Mouse (Mus musculus): Measurements from ENCODE around the gene Zfp414. TPM values are rescaled to one million over a fixed set of nuclear protein-coding genes. Genes with fewer than 3 reads are reported as not detected.
"Not testable (repeated sequence)": the region's sequence is repeated elsewhere in the genome, so short reads cannot be mapped to it uniquely, and the experiment has no call there.

The Zfp414 gene
- total RNA-seq (2017), result 17.3 and 18.4 TPM in 2 replicates

GRCm38 (mm10) chr17:33628621-33629486 lies at the start of gene Zfp414:
Zfp414 (plus strand) TSS chr17:33629090.
- peak; percentile 95 for ATAC-seq (replicated peaks; ENCODE audit: low read depth, poor library complexity, severe bottlenecking)

- ATAC-seq (replicated peaks; ENCODE audit: low read depth, poor library complexity, severe bottlenecking), result no peak
Measured at GRCm38 (mm10) chr17:33584061-33584460, 44.8 kb upstream of the Zfp414 start.

- no peak for ATAC-seq (replicated peaks; ENCODE audit: low read depth, poor library complexity, severe bottlenecking)
Measured at GRCm38 (mm10) chr17:33586011-33586410, 42.9 kb upstream of the Zfp414 start.

GRCm38 (mm10) chr17:33597271-33597670 lies 31.6 kb upstream of the Zfp414 start:
- no peak for ATAC-seq (replicated peaks; ENCODE audit: low read depth, poor library complexity, severe bottlenecking)

- no peak for ATAC-seq (replicated peaks; ENCODE audit: low read depth, poor library complexity, severe bottlenecking)
Measured at GRCm38 (mm10) chr17:33598506-33598905, 30.4 kb upstream of the Zfp414 start.

GRCm38 (mm10) chr17:33599836-33600475 lies 28.9 kb upstream of the Zfp414 start:
- ATAC-seq (replicated peaks; ENCODE audit: low read depth, poor library complexity, severe bottlenecking), result no peak

- no peak for ATAC-seq (replicated peaks; ENCODE audit: low read depth, poor library complexity, severe bottlenecking)
Measured at GRCm38 (mm10) chr17:33600831-33601230, 28.1 kb upstream of the Zfp414 start.

GRCm38 (mm10) chr17:33601947-33602346 lies 26.9 kb upstream of the Zfp414 start:
- no peak for ATAC-seq (replicated peaks; ENCODE audit: low read depth, poor library complexity, severe bottlenecking)

GRCm38 (mm10) chr17:33607273-33607672 lies 21.6 kb upstream of the Zfp414 start:
- 0 out of 2 replicates have a peak, but pooled peaks have one; percentile 29 for ATAC-seq (replicated peaks; ENCODE audit: low read depth, poor library complexity, severe bottlenecking)

- no peak for ATAC-seq (replicated peaks; ENCODE audit: low read depth, poor library complexity, severe bottlenecking)
Measured at GRCm38 (mm10) chr17:33610548-33610947, 18.3 kb upstream of the Zfp414 start.

GRCm38 (mm10) chr17:33613726-33614125 lies 15.2 kb upstream of the Zfp414 start:
- ATAC-seq (replicated peaks; ENCODE audit: low read depth, poor library complexity, severe bottlenecking), result not testable (repeated sequence)

- ATAC-seq (replicated peaks; ENCODE audit: low read depth, poor library complexity, severe bottlenecking), result no peak
Measured at GRCm38 (mm10) chr17:33627281-33627680, 1.6 kb upstream of the Zfp414 start.

- no peak for ATAC-seq (replicated peaks; ENCODE audit: low read depth, poor library complexity, severe bottlenecking)
Measured at GRCm38 (mm10) chr17:33629487-33630125, 716 bp downstream of the Zfp414 start.

- ATAC-seq (replicated peaks; ENCODE audit: low read depth, poor library complexity, severe bottlenecking), result no peak
Measured at GRCm38 (mm10) chr17:33630171-33630895, 1.4 kb downstream of the Zfp414 start.

- ATAC-seq (replicated peaks; ENCODE audit: low read depth, poor library complexity, severe bottlenecking), result no peak
Measured at GRCm38 (mm10) chr17:33631236-33631635, 2.3 kb downstream of the Zfp414 start.

GRCm38 (mm10) chr17:33631796-33632195 lies 2.9 kb downstream of the Zfp414 start:
- ATAC-seq (replicated peaks; ENCODE audit: low read depth, poor library complexity, severe bottlenecking), result no peak

GRCm38 (mm10) chr17:33637038-33637437 lies 8.1 kb downstream of the Zfp414 start:
- no peak for ATAC-seq (replicated peaks; ENCODE audit: low read depth, poor library complexity, severe bottlenecking)

- ATAC-seq (replicated peaks; ENCODE audit: low read depth, poor library complexity, severe bottlenecking), result peak; percentile 53
Measured at GRCm38 (mm10) chr17:33637516-33638276, 8.8 kb downstream of the Zfp414 start, which contains the start of gene Pram1. Pram1 (plus strand) TSS chr17:33638056.

- ATAC-seq (replicated peaks; ENCODE audit: low read depth, poor library complexity, severe bottlenecking), result peak; percentile 49
Measured at GRCm38 (mm10) chr17:33639743-33640142, 10.9 kb downstream of the Zfp414 start.
